Mouse (Mus musculus) thymus, adult 2 months (tissue): ENCODE data around the gene Dok5. TPM values are rescaled to one million over a fixed set of nuclear protein-coding genes. Genes with fewer than 3 reads are reported as not detected.

ENCODE experiments used
- DNase-seq: peaks from one replicate; pipeline ENCODE4 v3.0.0; 2021
- H3K27ac ChIP-seq: fragments of 200-500 bp; 2 replicates; pipeline ENCODE4 v1.5.1; 2012; ENCODE audit warnings: low read length, control low read depth; ENCODE audit not compliant: control insufficient read depth, insufficient read depth
- H3K27me3 ChIP-seq: fragments of 200-500 bp; 2 replicates; pipeline ENCODE4 v1.6.1; 2012; ENCODE audit warnings: mild to moderate bottlenecking, low read length, moderate library complexity, mixed read lengths; ENCODE audit not compliant: control insufficient read depth, insufficient read depth
- H3K36me3 ChIP-seq: fragments of 200-500 bp; 2 replicates; pipeline ENCODE4 v1.6.1; 2012; ENCODE audit warnings: mild to moderate bottlenecking, low read length, moderate library complexity; ENCODE audit not compliant: control insufficient read depth, insufficient read depth
- H3K4me1 ChIP-seq: fragments of 200-500 bp; replicated peaks from 2 replicates; pipeline ENCODE4 v1.6.1; 2012; ENCODE audit warnings: low read length; ENCODE audit not compliant: control insufficient read depth, insufficient read depth
- H3K4me3 ChIP-seq: fragments of 200-500 bp; 2 replicates; pipeline ENCODE4 v1.5.1; 2012; ENCODE audit warnings: mild to moderate bottlenecking, low read length, control low read depth, moderate library complexity; ENCODE audit not compliant: control insufficient read depth, insufficient read depth
- CTCF ChIP-seq: fragments of 200-500 bp; IDR thresholded peaks from 2 replicates; pipeline ENCODE4 v1.5.1; 2012; ENCODE audit warnings: mild to moderate bottlenecking, control low read depth, low read length, moderate library complexity, borderline replicate concordance; ENCODE audit not compliant: control insufficient read depth, poor library complexity, insufficient read depth; ENCODE audit errors: extremely low read depth
- POLR2A ChIP-seq: fragments of 200-500 bp; IDR thresholded peaks from 2 replicates; pipeline ENCODE4 v1.6.1; 2012; ENCODE audit warnings: mild to moderate bottlenecking, low read length, control low read depth, moderate library complexity; ENCODE audit not compliant: control insufficient read depth, poor library complexity, insufficient read depth; ENCODE audit errors: extremely low read depth
- WGBS: fragments of 180-500 bp; shearing (Covaris S2); methylation state at CpG from one replicate; pipeline ENCODE4 v1.1.7; 2018; 5-methylcytosine and 5-hydroxymethylcytosine counted together
- polyA plus RNA-seq: library from polyadenylated mRNA; depleted of rRNA; stranded (reverse); fragments of >200 nt; gene quantifications from 2 replicates; pipeline ENCODE4 v1.2.3, GENCODE M21; 2012

Gene Dok5
- polyA plus RNA-seq, 1 experiment, result 0.63 TPM

- H3K4me3 ChIP-seq, result no peak overlapping the region
- no peaks in the 10 kb centered on the region for H3K36me3 ChIP-seq
- no peaks in the 10 kb centered on the region; the same call in 1 of the 2 replicates for H3K4me1 ChIP-seq
- no peaks in the 10 kb centered on the region; the same call in 1 of the 2 replicates for H3K27me3 ChIP-seq
- TF ChIP-seq CTCF (no peak), POLR2A (no peak)
- H3K27ac ChIP-seq, result no peak overlapping the region
- DNase-seq, result no peak
- 80% methylated on average over 6 of the region's 6 CpGs for WGBS
Measured at GRCm38 (mm10) chr2:170726996-170727710, 4.5 kb upstream of the Dok5 start.

GRCm38 (mm10) chr2:170728864-170729263, 2.7 kb upstream of the Dok5 start:
- Histone ChIP-seq H3K4me1 (no peaks in the 10 kb centered on the region; the same call in 1 of the 2 replicates), H3K27ac (no peak overlapping the region), H3K36me3 (no peaks in the 10 kb centered on the region), H3K4me3 (no peak overlapping the region), H3K27me3 (no peaks in the 10 kb centered on the region; the same call in 1 of the 2 replicates)
- WGBS, result 95% methylated on average over 9 of the region's 9 CpGs
- TF ChIP-seq POLR2A (no peak), CTCF (no peak)
- no peak for DNase-seq

GRCm38 (mm10) chr2:170729661-170730060, 1.9 kb upstream of the Dok5 start:
- no peak for DNase-seq
- Histone ChIP-seq H3K4me1 (no peaks in the 10 kb centered on the region; the same call in 1 of the 2 replicates), H3K27ac (no peak overlapping the region), H3K4me3 (no peak overlapping the region), H3K36me3 (no peaks in the 10 kb centered on the region), H3K27me3 (no peaks in the 10 kb centered on the region; the same call in 1 of the 2 replicates)
- 61% methylated on average over 2 of the region's 2 CpGs for WGBS
- TF ChIP-seq CTCF (no peak), POLR2A (no peak)

- Histone ChIP-seq H3K4me1 (no peaks in the 10 kb centered on the region; the same call in 1 of the 2 replicates), H3K27me3 (no peaks in the 10 kb centered on the region; the same call in 1 of the 2 replicates), H3K4me3 (no peak overlapping the region), H3K27ac (no peak overlapping the region), H3K36me3 (no peaks in the 10 kb centered on the region)
- TF ChIP-seq POLR2A (no peak), CTCF (no peak)
- no peak for DNase-seq
- 95% methylated on average over 8 of the region's 8 CpGs for WGBS
Measured at GRCm38 (mm10) chr2:170730136-170730535, 1.5 kb upstream of the Dok5 start.

- H3K4me1 ChIP-seq, result no peaks in the 10 kb centered on the region; the same call in 1 of the 2 replicates
- no peaks in the 10 kb centered on the region; the same call in 1 of the 2 replicates for H3K27me3 ChIP-seq
- H3K27ac ChIP-seq, result no peak overlapping the region
- no peaks in the 10 kb centered on the region for H3K36me3 ChIP-seq
- no peak overlapping the region for H3K4me3 ChIP-seq
- no peak for DNase-seq
- TF ChIP-seq CTCF, result no peak
- no peak for TF ChIP-seq POLR2A
- WGBS, result 66% methylated on average over 13 of the region's 13 CpGs
Measured at GRCm38 (mm10) chr2:170730781-170731180, 826 bp upstream of the Dok5 start.

GRCm38 (mm10) chr2:170731205-170731604, 402 bp upstream of the Dok5 start:
- TF ChIP-seq CTCF, result no peak
- TF ChIP-seq POLR2A, result no peak
- Histone ChIP-seq H3K27ac (no peak overlapping the region), H3K4me1 (no peaks in the 10 kb centered on the region; the same call in 1 of the 2 replicates), H3K4me3 (no peak overlapping the region), H3K27me3 (no peaks in the 10 kb centered on the region; the same call in 1 of the 2 replicates), H3K36me3 (no peaks in the 10 kb centered on the region)
- WGBS, result 27% methylated on average over 6 of the region's 6 CpGs
- DNase-seq, result no peak
